Mouse (Mus musculus): ENCODE results near the gene Hbb-bh1. TPM values are rescaled to one million over a fixed set of nuclear protein-coding genes. Genes with fewer than 3 reads are reported as not detected.
"Not testable (repeated sequence)": the region's sequence is repeated elsewhere in the genome, so short reads cannot be mapped to it uniquely, and the experiment has no call there.

The Hbb-bh1 gene
- total RNA-seq (2021): not detected
- long read RNA-seq, experiment 1: 0 reads
- long read RNA-seq, experiment 2: 0 reads

- intact Hi-C loops (cut with DNase I; ENCODE audit: low total_unique reads): no loop called here
Measured at GRCm38 (mm10) chr7:103843034-103843433, at the start of gene Hbb-bh1. Gene Hbb-bh1, minus strand, starts transcription at chr7:103843164.

GRCm38 (mm10) chr7:103886152-103886551 is 43.2 kb upstream of the Hbb-bh1 start, which contains the start of gene Olfr66:
Gene Olfr66, minus strand, starts transcription at chr7:103886252.
- no peak for DNase-seq
- intact Hi-C loops (cut with DNase I; ENCODE audit: low total_unique reads): no loop called here

More at GRCm38 (mm10) chr7:103843034-103843433, at the start of gene Hbb-bh1:
- no peak for DNase-seq

- DNase-seq: no peak
- intact Hi-C loops (cut with DNase I; ENCODE audit: low total_unique reads): no loop called here
Measured at GRCm38 (mm10) chr7:103877093-103877492, 34.1 kb upstream of the Hbb-bh1 start.

GRCm38 (mm10) chr7:103874451-103874850 is 31.5 kb upstream of the Hbb-bh1 start:
- no peak for DNase-seq
- intact Hi-C loops (cut with DNase I; ENCODE audit: low total_unique reads): no loop called here

- intact Hi-C loops (cut with DNase I; ENCODE audit: low total_unique reads): no loop called here
- DNase-seq: no peak
Measured at GRCm38 (mm10) chr7:103873064-103873463, 30.1 kb upstream of the Hbb-bh1 start.

GRCm38 (mm10) chr7:103870667-103871066 is 27.7 kb upstream of the Hbb-bh1 start:
- intact Hi-C loops (cut with DNase I; ENCODE audit: low total_unique reads): no loop called here

GRCm38 (mm10) chr7:103865716-103866115 is 22.8 kb upstream of the Hbb-bh1 start:
- no peak for DNase-seq
- intact Hi-C loops (cut with DNase I; ENCODE audit: low total_unique reads): no loop called here

More at GRCm38 (mm10) chr7:103870667-103871066, 27.7 kb upstream of the Hbb-bh1 start:
- DNase-seq: no peak

GRCm38 (mm10) chr7:103861531-103861930 is 18.6 kb upstream of the Hbb-bh1 start:
- intact Hi-C loops (cut with DNase I; ENCODE audit: low total_unique reads): no loop called here
- DNase-seq: no peak

GRCm38 (mm10) chr7:103860855-103861254 is 17.9 kb upstream of the Hbb-bh1 start:
- DNase-seq: peak; percentile 10

GRCm38 (mm10) chr7:103859076-103859475 is 16.1 kb upstream of the Hbb-bh1 start:
- intact Hi-C loops (cut with DNase I; ENCODE audit: low total_unique reads): no loop called here
- no peak for DNase-seq

More at GRCm38 (mm10) chr7:103860855-103861254, 17.9 kb upstream of the Hbb-bh1 start:
- intact Hi-C loops (cut with DNase I; ENCODE audit: low total_unique reads): no loop called here

- no peak for DNase-seq
- intact Hi-C loops (cut with DNase I; ENCODE audit: low total_unique reads): no loop called here
Measured at GRCm38 (mm10) chr7:103854669-103855068, 11.7 kb upstream of the Hbb-bh1 start.

GRCm38 (mm10) chr7:103853090-103853489 is 10.1 kb upstream of the Hbb-bh1 start, which contains the start of gene Hbb-y:
Gene Hbb-y, minus strand, starts transcription at chr7:103853216.
- no peak for DNase-seq
- intact Hi-C loops (cut with DNase I; ENCODE audit: low total_unique reads): no loop called here

GRCm38 (mm10) chr7:103844525-103845325 is 1.8 kb upstream of the Hbb-bh1 start:
- intact Hi-C loops (cut with DNase I; ENCODE audit: low total_unique reads): no loop called here
- DNase-seq: no peak

- no peak for DNase-seq
- intact Hi-C loops (cut with DNase I; ENCODE audit: low total_unique reads): no loop called here
Measured at GRCm38 (mm10) chr7:103840268-103840667, 2.7 kb downstream of the Hbb-bh1 start, which contains the start of gene Hbb-bh2. Gene Hbb-bh2, minus strand, starts transcription at chr7:103840520.

GRCm38 (mm10) chr7:103827808-103828207 is 15.2 kb downstream of the Hbb-bh1 start, which contains the start of gene Hbb-bs:
Gene Hbb-bs, minus strand, starts transcription at chr7:103828096.
- intact Hi-C loops (cut with DNase I; ENCODE audit: low total_unique reads): no loop called here
- no peak for DNase-seq

- intact Hi-C loops (cut with DNase I; ENCODE audit: low total_unique reads); DNase-seq: not testable (repeated sequence)
Measured at GRCm38 (mm10) chr7:103827139-103827538, 15.8 kb downstream of the Hbb-bh1 start.

- DNase-seq: no peak
- intact Hi-C loops (cut with DNase I; ENCODE audit: low total_unique reads): no loop called here
Measured at GRCm38 (mm10) chr7:103826255-103826887, 16.6 kb downstream of the Hbb-bh1 start.

- no peak for DNase-seq
- intact Hi-C loops (cut with DNase I; ENCODE audit: low total_unique reads): no loop called here
Measured at GRCm38 (mm10) chr7:103825536-103826254, 17.3 kb downstream of the Hbb-bh1 start.

GRCm38 (mm10) chr7:103824597-103824996 is 18.4 kb downstream of the Hbb-bh1 start:
- intact Hi-C loops (cut with DNase I; ENCODE audit: low total_unique reads): no loop called here
- DNase-seq: no peak

- intact Hi-C loops (cut with DNase I; ENCODE audit: low total_unique reads); DNase-seq: not testable (repeated sequence)
Measured at GRCm38 (mm10) chr7:103815085-103815484, 27.9 kb downstream of the Hbb-bh1 start.
